Mouse (Mus musculus) lung, postnatal 0 days (tissue): ENCODE data around the gene Lamp1. TPM values are rescaled to one million over a fixed set of nuclear protein-coding genes. Genes with fewer than 3 reads are reported as not detected.

Experiments used
- ATAC-seq: fragments of 200-750 bp; cut with Nextera tagmentation; 2 replicates; pipeline ENCODE4 v1.8.0; 2017; ENCODE audit warnings: moderate library complexity
- DNase-seq: peaks from one replicate; pipeline ENCODE4 v3.0.0-alpha.2; 2016; ENCODE audit warnings: low spot score
- H3K27ac ChIP-seq: fragments of 300-500 bp; sonication (generic); 2 replicates; pipeline ENCODE4 v1.5.1; 2014; ENCODE audit warnings: antibody characterized with exemption, mild to moderate bottlenecking, low read length, mixed read lengths
- H3K27me3 ChIP-seq: fragments of 300-500 bp; sonication (generic); replicated peaks from 2 replicates; pipeline ENCODE4 v1.6.1; 2014; ENCODE audit warnings: low read length, mixed read lengths; ENCODE audit not compliant: insufficient read depth
- H3K36me3 ChIP-seq: fragments of 300-500 bp; sonication (generic); 2 replicates; pipeline ENCODE4 v1.6.1; 2014; ENCODE audit warnings: low read length, mixed read lengths; ENCODE audit not compliant: insufficient read depth
- H3K4me1 ChIP-seq: fragments of 300-500 bp; sonication (generic); 2 replicates; pipeline ENCODE4 v1.6.1; 2014; ENCODE audit warnings: antibody characterized with exemption, low read depth, low read length, mixed read lengths; ENCODE audit not compliant: insufficient read depth
- H3K4me2 ChIP-seq: fragments of 300-500 bp; sonication (generic); replicated peaks from 2 replicates; pipeline ENCODE4 v1.6.1; 2014; ENCODE audit warnings: low read depth, mild to moderate bottlenecking, low read length, moderate library complexity, mixed read lengths
- H3K4me3 ChIP-seq: fragments of 300-500 bp; sonication (generic); 2 replicates; pipeline ENCODE4 v1.5.1; 2014; ENCODE audit warnings: low read depth, low read length
- H3K9ac ChIP-seq: fragments of 300-500 bp; sonication (generic); replicated peaks from 2 replicates; pipeline ENCODE4 v1.6.1; 2014; ENCODE audit warnings: low read depth, mild to moderate bottlenecking
- H3K9me3 ChIP-seq: fragments of 300-500 bp; sonication (generic); 2 replicates; pipeline ENCODE4 v1.6.1; 2016; ENCODE audit warnings: low read length, mixed read lengths
- CTCF ChIP-seq: IDR thresholded peaks from 2 replicates; pipeline ENCODE4 v1.5.1; 2016; ENCODE audit warnings: antibody characterized with exemption, mild to moderate bottlenecking
- EP300 ChIP-seq: IDR thresholded peaks from 2 replicates; pipeline ENCODE4 v1.6.1; 2016; ENCODE audit warnings: antibody characterized with exemption, mild to moderate bottlenecking, control low read depth
- WGBS: fragments of 180-500 bp; shearing (Covaris S2); extraction: QIAGEN DNeasy Blood & Tissue Kit; methylation state at CpG from one replicate; pipeline ENCODE4 v1.1.7; 2014; 5-methylcytosine and 5-hydroxymethylcytosine counted together
- polyA plus RNA-seq: library from polyadenylated mRNA; unstranded; fragments of >200 nt; fragmentation: Nextera tagmentation; extraction: Ambion mirVana; gene quantifications from 2 replicates; pipeline ENCODE4 v1.2.1, GENCODE M21; 2015

Lamp1 gene
- polyA plus RNA-seq: 508 and 522 TPM in 2 replicates

DNA sequence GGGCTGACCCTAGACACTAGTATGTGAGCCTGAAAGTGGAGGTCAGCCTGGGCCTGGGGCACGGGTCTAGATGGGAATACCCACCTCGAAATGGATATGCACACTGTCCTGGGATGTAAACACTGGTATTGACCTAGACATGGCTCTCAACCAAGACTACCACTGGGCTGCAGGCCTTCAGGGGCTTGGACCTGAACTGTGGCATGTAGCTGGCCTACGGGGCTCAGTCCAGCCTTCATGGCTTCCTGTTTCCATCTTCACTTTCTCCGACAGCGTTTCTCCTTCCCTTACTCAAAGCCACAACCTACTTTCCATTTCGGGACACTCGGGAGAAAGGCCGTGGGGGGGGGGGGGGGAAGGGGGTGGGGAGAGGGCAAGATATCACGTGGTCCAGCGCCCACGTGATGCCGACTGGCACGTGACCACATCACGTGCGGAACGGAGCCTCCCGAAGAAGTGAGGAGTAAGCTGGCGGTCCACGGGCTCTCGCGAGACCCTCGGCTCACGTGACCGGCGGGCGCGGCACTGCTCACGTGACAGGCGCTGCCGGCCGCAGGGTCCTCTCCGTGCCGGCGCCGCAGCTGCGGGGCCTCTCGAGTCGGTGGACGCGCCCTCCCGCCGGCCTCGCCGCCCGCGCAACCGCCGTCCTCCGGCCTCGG lies at the start of gene Lamp1:
TSS of gene Lamp1 (plus strand) at position 444 of the 659 bp plus-strand sequence.
- TF ChIP-seq CTCF (no peak), EP300 (0 out of 2 replicates have a peak, but pooled peaks have one; percentile 33)
- Histone ChIP-seq H3K36me3 (no peaks in the 10 kb centered on the region), H3K27ac (peak within 1 kb of the TSS; percentile 92), H3K9me3 (no peaks in the 10 kb centered on the region), H3K4me1 (peaks cover 10% of the 10 kb centered on the region; the same call in 1 of the 2 replicates), H3K27me3 (no peaks in the 10 kb centered on the region), H3K4me3 (peak within 1 kb of the TSS; percentile 97), H3K9ac (peak within 1 kb of the TSS; percentile 93), H3K4me2 (peak within 1 kb of the TSS; percentile 82)
- peak; percentile 98 for DNase-seq
- peak; percentile 98 for ATAC-seq
- under 1% methylated on average over 35 of the region's 50 CpGs for WGBS

DNA sequence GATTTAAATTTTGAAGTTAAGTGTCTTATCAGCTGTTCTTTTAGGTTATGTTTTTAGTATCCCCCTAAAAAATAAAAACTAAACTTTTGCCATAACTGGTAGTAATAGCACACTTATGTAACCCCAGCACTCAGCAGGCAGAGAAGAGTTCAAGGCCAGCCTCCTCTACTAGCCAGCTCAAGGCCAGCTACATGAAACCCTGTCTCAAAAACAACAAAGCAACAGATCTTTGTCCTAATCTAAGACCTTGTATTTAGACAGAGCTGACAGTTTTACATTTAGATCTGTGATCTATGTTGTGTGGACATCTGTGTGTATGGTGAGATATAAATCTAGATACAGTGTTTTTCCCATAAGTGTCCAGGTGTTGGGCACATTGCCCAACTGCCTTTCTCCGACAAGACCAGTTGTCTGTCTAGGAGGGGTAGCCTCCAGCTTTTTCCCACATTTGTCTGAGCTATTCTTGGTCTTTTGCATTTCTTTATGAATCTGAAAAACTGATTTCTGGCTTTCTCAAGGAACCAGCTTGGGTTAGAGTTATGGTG lies 49.5 kb upstream of the Lamp1 start:
- 0 out of 2 replicates have a peak overlapping the region, but pooled peaks have one; percentile 19 for H3K9ac ChIP-seq
- no peaks in the 10 kb centered on the region for H3K4me1 ChIP-seq
- no peaks in the 10 kb centered on the region for H3K27me3 ChIP-seq
- TF ChIP-seq CTCF: no peak
- no peak overlapping the region for H3K4me2 ChIP-seq
- 0 out of 2 replicates have a peak, but pooled peaks cover 5% of the 10 kb centered on the region for H3K36me3 ChIP-seq
- no peak for DNase-seq
- no peaks in the 10 kb centered on the region for H3K9me3 ChIP-seq
- H3K27ac ChIP-seq: no peak overlapping the region
- no peak for ATAC-seq
- 31% methylated on average over 1 of the region's 1 CpGs for WGBS
- H3K4me3 ChIP-seq: no peak overlapping the region

DNA sequence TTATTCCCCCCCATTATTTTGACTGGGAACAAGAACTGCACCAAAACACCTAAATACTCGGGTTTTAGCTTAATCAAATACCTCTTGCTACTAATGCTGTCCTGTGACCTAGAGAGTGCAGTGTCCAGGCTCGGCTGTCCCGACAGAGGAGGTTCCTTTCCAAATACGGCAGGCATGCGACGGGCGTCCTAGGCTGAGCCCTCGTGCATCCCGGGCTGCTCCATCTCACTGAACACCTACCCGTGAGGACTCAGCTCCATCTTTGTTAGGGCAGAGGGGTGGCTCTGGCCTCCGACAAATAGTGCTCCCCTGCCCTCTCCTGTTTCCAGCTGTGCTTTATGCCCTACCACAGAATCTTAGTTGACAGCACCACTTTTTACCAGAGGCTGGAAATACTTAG lies 47.0 kb upstream of the Lamp1 start:
- Histone ChIP-seq H3K4me3 (no peak overlapping the region), H3K27ac (no peak overlapping the region), H3K4me1 (no peaks in the 10 kb centered on the region), H3K27me3 (no peaks in the 10 kb centered on the region), H3K36me3 (0 out of 2 replicates have a peak, but pooled peaks cover 5% of the 10 kb centered on the region), H3K4me2 (no peak overlapping the region), H3K9me3 (no peaks in the 10 kb centered on the region), H3K9ac (no peak overlapping the region)
- ATAC-seq: no peak
- TF ChIP-seq CTCF (no peak), EP300 (no peak)
- no peak for DNase-seq
- 66% methylated on average over 11 of the region's 11 CpGs for WGBS

DNA sequence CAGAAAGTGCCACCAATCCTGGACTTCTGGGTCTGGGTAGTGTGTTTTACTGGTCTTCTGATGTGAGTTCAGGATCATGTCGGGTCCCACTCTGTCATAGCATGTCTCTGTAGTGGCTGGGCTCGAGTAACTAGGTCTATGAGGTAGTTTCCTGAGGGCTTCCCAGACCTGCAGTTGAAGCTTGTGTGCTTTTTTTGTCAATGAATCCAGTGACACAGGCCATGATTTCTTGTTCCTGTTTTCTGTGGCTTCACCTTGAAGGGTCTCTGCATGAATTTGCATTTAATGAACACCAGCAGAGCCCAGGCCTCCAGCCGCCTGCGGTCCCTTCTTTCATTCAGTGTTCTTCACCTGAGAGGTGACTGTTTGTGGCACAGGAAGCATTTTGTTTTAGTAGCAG lies 45.7 kb upstream of the Lamp1 start:
- no peak for DNase-seq
- Histone ChIP-seq H3K4me3 (no peak overlapping the region), H3K4me1 (no peaks in the 10 kb centered on the region), H3K9me3 (no peaks in the 10 kb centered on the region), H3K27me3 (no peaks in the 10 kb centered on the region), H3K4me2 (no peak overlapping the region), H3K27ac (no peak overlapping the region), H3K9ac (no peak overlapping the region), H3K36me3 (0 out of 2 replicates have a peak, but pooled peaks cover 5% of the 10 kb centered on the region)
- TF ChIP-seq EP300 (no peak), CTCF (no peak)
- ATAC-seq: no peak
- WGBS: 91% methylated on average over 4 of the region's 4 CpGs

DNA sequence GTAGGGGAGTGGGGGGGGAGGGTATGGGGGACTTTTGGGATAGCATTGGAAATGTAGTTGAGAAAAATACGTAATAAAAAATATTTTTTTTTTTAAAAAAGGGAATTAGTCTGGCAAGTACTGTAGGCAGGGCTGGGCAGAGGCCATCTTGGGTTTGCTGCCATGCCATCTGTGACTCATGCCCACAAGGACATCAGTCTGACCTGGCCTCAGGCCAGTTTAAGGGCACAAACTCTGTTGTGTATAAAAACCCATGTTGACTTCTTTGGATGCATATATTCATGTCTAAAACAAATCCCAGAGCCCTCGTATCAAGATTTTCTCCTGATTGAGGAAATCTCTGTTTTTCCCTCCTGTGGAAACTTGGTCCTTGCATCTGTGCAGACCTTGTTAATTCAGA lies 41.9 kb upstream of the Lamp1 start:
- no peak overlapping the region for H3K27ac ChIP-seq
- WGBS: 96% methylated on average over 2 of the region's 2 CpGs
- H3K4me2 ChIP-seq: no peak overlapping the region
- no peak for ATAC-seq
- 0 out of 2 replicates have a peak, but pooled peaks cover 5% of the 10 kb centered on the region for H3K36me3 ChIP-seq
- no peaks in the 10 kb centered on the region for H3K27me3 ChIP-seq
- no peaks in the 10 kb centered on the region for H3K9me3 ChIP-seq
- no peak for DNase-seq
- no peaks in the 10 kb centered on the region for H3K4me1 ChIP-seq
- no peak overlapping the region for H3K4me3 ChIP-seq
- H3K9ac ChIP-seq: no peak overlapping the region
- no peak for TF ChIP-seq EP300
- TF ChIP-seq CTCF: no peak

DNA sequence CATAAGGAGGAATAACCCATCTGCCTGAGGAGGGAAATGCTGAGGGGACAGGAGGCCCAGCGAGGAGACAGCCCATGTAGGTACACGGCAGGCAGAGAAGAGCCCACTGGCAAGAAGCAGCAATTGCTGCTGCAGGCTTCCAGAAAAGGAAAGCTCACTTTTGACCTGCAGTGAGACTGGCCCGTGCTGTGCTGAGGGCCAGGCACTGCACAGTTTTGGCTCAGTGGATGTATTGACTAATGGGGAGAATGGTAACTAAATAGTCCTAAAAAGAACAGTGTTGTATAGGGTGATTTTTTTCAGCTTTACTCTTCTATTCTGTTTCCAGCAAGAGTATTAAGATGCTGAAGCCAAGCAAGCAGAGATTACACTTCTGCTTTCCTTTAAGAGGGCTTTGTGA lies 40.4 kb upstream of the Lamp1 start:
- 0 out of 2 replicates have a peak, but pooled peaks cover 2% of the 10 kb centered on the region for H3K36me3 ChIP-seq
- no peaks in the 10 kb centered on the region for H3K4me1 ChIP-seq
- H3K27ac ChIP-seq: no peak overlapping the region
- no peaks in the 10 kb centered on the region for H3K27me3 ChIP-seq
- 86% methylated on average over 3 of the region's 3 CpGs for WGBS
- TF ChIP-seq CTCF (no peak), EP300 (no peak)
- H3K9me3 ChIP-seq: no peaks in the 10 kb centered on the region
- H3K4me3 ChIP-seq: no peak overlapping the region
- DNase-seq (no peak), ATAC-seq (no peak)
- no peak overlapping the region for H3K9ac ChIP-seq
- H3K4me2 ChIP-seq: no peak overlapping the region
